Mouse (Mus musculus) heart, embryonic 16.5 days (tissue): ENCODE results near the gene Ccdc114. TPM values are rescaled to one million over a fixed set of nuclear protein-coding genes. Genes with fewer than 3 reads are reported as not detected.

Experiments
- ATAC-seq: fragments of 200-750 bp; cut with Nextera tagmentation; replicated peaks from 2 replicates; pipeline ENCODE4 v1.8.0; 2017; ENCODE audit warnings: moderate number of reproducible peaks; ENCODE audit not compliant: insufficient read depth, low FRiP score; ENCODE audit errors: extremely low read depth
- H3K27ac ChIP-seq: fragments of 300-500 bp; sonication (generic); 2 replicates; pipeline ENCODE4 v1.5.1; 2014; ENCODE audit warnings: mild to moderate bottlenecking, low read length, control low read depth, moderate library complexity
- H3K27me3 ChIP-seq: fragments of 300-500 bp; sonication (generic); 2 replicates; pipeline ENCODE4 v1.6.1; 2014; ENCODE audit warnings: low read length, mixed read lengths; ENCODE audit not compliant: control insufficient read depth, insufficient read depth
- H3K36me3 ChIP-seq: fragments of 300-500 bp; sonication (generic); 2 replicates; pipeline ENCODE4 v1.6.1; 2014; ENCODE audit not compliant: control insufficient read depth, insufficient read depth
- H3K4me1 ChIP-seq: fragments of 300-500 bp; sonication (generic); 2 replicates; pipeline ENCODE4 v1.6.1; 2014; ENCODE audit warnings: low read length, mixed read lengths; ENCODE audit not compliant: control insufficient read depth, insufficient read depth
- H3K4me2 ChIP-seq: fragments of 300-500 bp; sonication (generic); 2 replicates; pipeline ENCODE4 v1.6.1; 2014; ENCODE audit warnings: low read depth, mild to moderate bottlenecking, control low read depth, low read length
- H3K4me3 ChIP-seq: fragments of 300-500 bp; sonication (generic); 2 replicates; pipeline ENCODE4 v1.5.1; 2014; ENCODE audit warnings: mild to moderate bottlenecking, control low read depth, low read length
- H3K9ac ChIP-seq: fragments of 300-500 bp; sonication (generic); 2 replicates; pipeline ENCODE4 v1.6.1; 2014; ENCODE audit warnings: low read length, control low read depth
- H3K9me3 ChIP-seq: fragments of 300-500 bp; sonication (generic); replicated peaks from 2 replicates; pipeline ENCODE4 v1.6.1; 2016; ENCODE audit warnings: low read length; ENCODE audit not compliant: control insufficient read depth
- WGBS: fragments of 180-500 bp; shearing (Covaris S2); extraction: QIAGEN DNeasy Blood & Tissue Kit; methylation state at CpG from one replicate; pipeline ENCODE4 v1.1.7; 2014; 5-methylcytosine and 5-hydroxymethylcytosine counted together
- polyA plus RNA-seq: library from polyadenylated mRNA; unstranded; fragments of >200 nt; fragmentation: Nextera tagmentation; extraction: Ambion mirVana; gene quantifications from 2 replicates; pipeline ENCODE4 v1.2.1, GENCODE M21; 2015

The Ccdc114 gene
- polyA plus RNA-seq, 1 experiment from 2014 or later, result 3.8 TPM

- WGBS, result 70% methylated on average over 6 of the region's 6 CpGs
- H3K27me3 ChIP-seq, result no peaks in the 10 kb centered on the region
Measured at GRCm38 (mm10) chr7:45986893-45987292, 63.0 kb downstream of the Ccdc114 start.

GRCm38 (mm10) chr7:45988344-45988743, 64.5 kb downstream of the Ccdc114 start:
- no peak overlapping the region for H3K9ac ChIP-seq
- H3K9me3 ChIP-seq, result no peaks in the 10 kb centered on the region
- 68% methylated on average over 1 of the region's 1 CpGs for WGBS
- no peaks in the 10 kb centered on the region for H3K4me1 ChIP-seq
- H3K4me2 ChIP-seq, result no peak overlapping the region
- no peak for ATAC-seq
- no peaks in the 10 kb centered on the region for H3K27me3 ChIP-seq
- no peaks in the 10 kb centered on the region for H3K36me3 ChIP-seq
- H3K27ac ChIP-seq, result no peak overlapping the region
- H3K4me3 ChIP-seq, result no peak overlapping the region

More at GRCm38 (mm10) chr7:45986893-45987292, 63.0 kb downstream of the Ccdc114 start:
- Histone ChIP-seq H3K4me1 (no peaks in the 10 kb centered on the region), H3K4me3 (no peak overlapping the region), H3K36me3 (no peaks in the 10 kb centered on the region), H3K4me2 (no peak overlapping the region), H3K9ac (no peak overlapping the region), H3K27ac (no peak overlapping the region), H3K9me3 (no peaks in the 10 kb centered on the region)
- no peak for ATAC-seq

DNA sequence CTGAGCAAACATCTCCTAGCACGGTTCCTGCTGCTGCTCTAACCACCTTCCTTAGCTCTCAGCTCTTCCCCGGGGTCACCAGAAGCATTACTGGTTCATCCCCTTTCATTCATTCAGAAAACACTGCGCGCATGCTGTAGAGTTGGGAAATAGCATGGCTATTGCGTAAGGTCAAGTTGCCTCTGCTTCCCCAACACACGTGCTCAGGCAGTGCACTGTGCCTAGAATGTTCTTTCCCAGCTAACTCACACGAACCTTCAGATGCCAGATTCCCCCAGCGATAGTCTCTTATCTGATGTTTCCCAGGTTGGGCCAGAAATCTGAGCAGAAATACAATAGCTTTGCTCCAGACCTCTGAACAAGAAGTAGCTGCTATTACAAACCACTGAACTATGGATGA, 68.6 kb downstream of the Ccdc114 start:
- no peaks in the 10 kb centered on the region for H3K36me3 ChIP-seq
- H3K27ac ChIP-seq, result no peak overlapping the region
- H3K9me3 ChIP-seq, result no peaks in the 10 kb centered on the region
- 70% methylated on average over 8 of the region's 8 CpGs for WGBS
- no peak overlapping the region for H3K4me2 ChIP-seq
- H3K27me3 ChIP-seq, result no peaks in the 10 kb centered on the region
- H3K4me3 ChIP-seq, result no peak overlapping the region
- H3K9ac ChIP-seq, result no peak overlapping the region
- no peaks in the 10 kb centered on the region for H3K4me1 ChIP-seq
- no peak for ATAC-seq

Other genes with a start within 250 kb of the Ccdc114 start
- 0.22 and 0.36 TPM in 2 replicates for gene Ntn5, start 240.1 kb upstream of the Ccdc114 start, polyA plus RNA-seq
- 0.33 and 0.65 TPM in 2 replicates for gene Sec1, start 229.7 kb upstream of the Ccdc114 start, polyA plus RNA-seq
- gene Car11, start 224.2 kb upstream of the Ccdc114 start, polyA plus RNA-seq, result 4.2 and 5.1 TPM in 2 replicates
- gene Dbp, start 219.0 kb upstream of the Ccdc114 start, polyA plus RNA-seq, result 3.0 and 3.6 TPM in 2 replicates
- gene Rpl18, start 208.6 kb upstream of the Ccdc114 start, polyA plus RNA-seq, result 520 and 591 TPM in 2 replicates
- 18.9 and 19.1 TPM in 2 replicates for gene Sphk2, start 206.1 kb upstream of the Ccdc114 start, polyA plus RNA-seq
- 0.39 and 0.84 TPM in 2 replicates for gene Fam83e, start 202.9 kb upstream of the Ccdc114 start, polyA plus RNA-seq
- not detected in 2 replicates for gene Spaca4, start 198.3 kb upstream of the Ccdc114 start, polyA plus RNA-seq
- 0.53 and 0.57 TPM in 2 replicates for gene Lmtk3, start 140.3 kb upstream of the Ccdc114 start, polyA plus RNA-seq
- gene Sult2b1, start 139.4 kb upstream of the Ccdc114 start, polyA plus RNA-seq, result 0.66 and 0.72 TPM in 2 replicates
- gene Cyth2, start 109.5 kb upstream of the Ccdc114 start, polyA plus RNA-seq, result 90.8 and 90.9 TPM in 2 replicates
- gene Kcnj14, start 99.3 kb upstream of the Ccdc114 start, polyA plus RNA-seq, result 0.50 and 0.57 TPM in 2 replicates
- 38.1 and 40.2 TPM in 2 replicates for gene Grwd1, start 93.1 kb upstream of the Ccdc114 start, polyA plus RNA-seq
- gene Kdelr1, start 51.3 kb upstream of the Ccdc114 start, polyA plus RNA-seq, result 64.9 and 76.1 TPM in 2 replicates
- 0.14 and 0.17 TPM in 2 replicates for gene Grin2d, start 45.7 kb upstream of the Ccdc114 start, polyA plus RNA-seq
- 0.91 and 1.4 TPM in 2 replicates for gene Syngr4, start 27.4 kb upstream of the Ccdc114 start, polyA plus RNA-seq
- 8.8 TPM in 2 replicates for gene Tmem143, start 27.1 kb upstream of the Ccdc114 start, polyA plus RNA-seq
- 87.4 and 92.8 TPM in 2 replicates for gene Emp3, start 2.7 kb upstream of the Ccdc114 start, polyA plus RNA-seq
- gene Abcc6, start 106.2 kb downstream of the Ccdc114 start, polyA plus RNA-seq, result 0.11 and 0.12 TPM in 2 replicates
- 35.9 and 36.2 TPM in 2 replicates for gene Nomo1, start 109.6 kb downstream of the Ccdc114 start, polyA plus RNA-seq
- 10.4 and 10.5 TPM in 2 replicates for gene Kcnj11, start 176.7 kb downstream of the Ccdc114 start, polyA plus RNA-seq